Mouse (Mus musculus): ENCODE data around the gene Gm43951.

DNA sequence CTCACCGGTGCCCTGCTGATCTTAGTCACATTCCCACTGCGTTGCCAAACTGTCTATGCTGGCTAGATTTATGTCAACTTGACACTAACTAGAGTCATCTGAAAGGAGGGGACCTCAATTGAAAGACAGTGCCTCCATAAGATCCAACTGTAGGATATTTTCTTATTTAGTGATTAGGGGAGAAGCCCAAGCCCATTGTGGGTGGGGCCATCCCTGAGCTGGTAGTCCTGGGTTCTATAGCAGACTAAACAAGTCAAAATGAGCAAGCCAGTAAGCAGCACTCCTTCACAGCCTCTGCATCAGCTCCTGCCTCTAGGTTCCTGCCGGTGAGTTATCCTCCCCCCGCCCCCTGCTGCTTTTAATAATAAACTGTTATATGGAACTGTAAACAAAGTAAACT lies 25.5 kb downstream of the Gm43951 start:
- TF ChIP-seq POLR2A (IDR thresholded peaks at IDR 0.05; ENCODE audit: insufficient read depth, low read depth, low read length) (no peak), CTCF (IDR thresholded peaks at IDR 0.05; ENCODE audit: insufficient read depth, low read depth, low read length) (no peak)
